Mouse (Mus musculus) heart, postnatal 0 days (tissue): ENCODE measurements around the gene Anks1b.

ENCODE experiments used
- CTCF ChIP-seq: IDR thresholded peaks from 2 replicates; pipeline ENCODE4 v1.5.1; 2016; ENCODE audit warnings: antibody characterized with exemption, control low read depth, low read depth
- EP300 ChIP-seq: IDR thresholded peaks from 2 replicates; pipeline ENCODE4 v1.6.1; 2016; ENCODE audit warnings: antibody characterized with exemption, low read depth

- TF ChIP-seq CTCF (no peak), EP300 (no peak)
These were observed 195.3 kb downstream of the Anks1b start for GRCm38 (mm10) chr10:90068651-90069050.
